Mouse (Mus musculus) brown adipose tissue, adult 24 weeks (tissue): ENCODE measurements around the gene 1600014C23Rik. TPM values are rescaled to one million over a fixed set of nuclear protein-coding genes. Genes with fewer than 3 reads are reported as not detected.

Source experiments
- H3K27ac ChIP-seq: fragments of 200-500 bp; replicated peaks from 2 replicates; pipeline ENCODE4 v1.5.1; 2012; ENCODE audit warnings: low read depth, mild to moderate bottlenecking, low read length
- H3K4me1 ChIP-seq: fragments of 200-500 bp; 2 replicates; pipeline ENCODE4 v1.6.1; 2012; ENCODE audit warnings: low read length, mixed read lengths; ENCODE audit not compliant: control insufficient read depth, insufficient read depth, insufficient read length
- H3K4me3 ChIP-seq: fragments of 200-500 bp; 2 replicates; pipeline ENCODE4 v1.5.1; 2012; ENCODE audit warnings: low read depth, mild to moderate bottlenecking, low read length, moderate library complexity; ENCODE audit not compliant: insufficient read depth
- polyA plus RNA-seq: library from polyadenylated mRNA; stranded (reverse); fragments of >200 nt; gene quantifications from 2 replicates; pipeline ENCODE4 v1.2.4, GENCODE M21; 2012; ENCODE audit not compliant: missing spikeins, insufficient read depth, insufficient read length

The 1600014C23Rik gene
- polyA plus RNA-seq, 1 experiment: not detected

GRCm38 (mm10) chr17:45737078-45737601 is 3.5 kb upstream of the 1600014C23Rik start:
- H3K4me1 ChIP-seq: peaks cover 3% of the 10 kb centered on the region
- H3K27ac ChIP-seq: no peak overlapping the region
- H3K4me3 ChIP-seq: peak overlapping the region; percentile 46

DNA sequence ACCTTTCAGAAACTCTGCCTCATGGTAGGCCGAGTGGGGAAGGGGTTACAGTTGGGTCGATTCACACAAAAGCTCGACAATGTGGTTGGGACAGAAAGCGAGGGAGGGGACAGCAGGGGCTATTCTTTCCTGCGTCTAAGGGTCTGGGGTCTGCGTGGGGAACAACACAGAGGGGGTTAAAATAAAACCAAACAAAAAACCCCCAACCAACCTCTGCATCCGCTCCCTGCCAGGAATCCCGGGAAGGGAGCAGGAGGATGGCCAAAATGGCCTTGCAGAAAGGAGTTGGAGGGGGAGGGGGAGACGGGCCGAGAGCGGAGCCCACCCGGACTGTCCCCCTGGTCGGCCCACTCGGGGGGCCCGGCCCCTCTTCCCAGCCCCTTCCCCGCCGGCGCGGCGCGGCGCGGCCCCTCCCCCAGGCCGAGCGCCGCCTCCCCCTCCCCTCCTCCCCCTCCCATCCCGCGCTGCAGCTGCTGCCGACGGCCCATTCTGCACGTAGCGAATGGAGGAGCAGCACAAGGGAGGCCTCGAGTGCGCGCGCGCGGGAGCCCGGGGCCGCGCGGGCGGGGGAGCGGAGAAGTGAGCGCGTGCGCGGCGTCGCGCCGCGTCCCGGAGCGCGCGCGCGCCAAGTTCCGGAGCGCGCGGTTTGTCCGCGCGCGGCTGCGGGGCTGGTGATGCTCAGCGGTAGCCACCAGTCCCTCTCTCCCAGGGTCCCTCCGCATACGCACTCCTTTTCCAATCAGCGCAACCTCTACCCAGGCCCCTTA is 2.9 kb upstream of the 1600014C23Rik start:
- H3K4me1 ChIP-seq: peaks cover 3% of the 10 kb centered on the region
- peak overlapping the region; percentile 46 for H3K4me3 ChIP-seq
- no peak overlapping the region for H3K27ac ChIP-seq

DNA sequence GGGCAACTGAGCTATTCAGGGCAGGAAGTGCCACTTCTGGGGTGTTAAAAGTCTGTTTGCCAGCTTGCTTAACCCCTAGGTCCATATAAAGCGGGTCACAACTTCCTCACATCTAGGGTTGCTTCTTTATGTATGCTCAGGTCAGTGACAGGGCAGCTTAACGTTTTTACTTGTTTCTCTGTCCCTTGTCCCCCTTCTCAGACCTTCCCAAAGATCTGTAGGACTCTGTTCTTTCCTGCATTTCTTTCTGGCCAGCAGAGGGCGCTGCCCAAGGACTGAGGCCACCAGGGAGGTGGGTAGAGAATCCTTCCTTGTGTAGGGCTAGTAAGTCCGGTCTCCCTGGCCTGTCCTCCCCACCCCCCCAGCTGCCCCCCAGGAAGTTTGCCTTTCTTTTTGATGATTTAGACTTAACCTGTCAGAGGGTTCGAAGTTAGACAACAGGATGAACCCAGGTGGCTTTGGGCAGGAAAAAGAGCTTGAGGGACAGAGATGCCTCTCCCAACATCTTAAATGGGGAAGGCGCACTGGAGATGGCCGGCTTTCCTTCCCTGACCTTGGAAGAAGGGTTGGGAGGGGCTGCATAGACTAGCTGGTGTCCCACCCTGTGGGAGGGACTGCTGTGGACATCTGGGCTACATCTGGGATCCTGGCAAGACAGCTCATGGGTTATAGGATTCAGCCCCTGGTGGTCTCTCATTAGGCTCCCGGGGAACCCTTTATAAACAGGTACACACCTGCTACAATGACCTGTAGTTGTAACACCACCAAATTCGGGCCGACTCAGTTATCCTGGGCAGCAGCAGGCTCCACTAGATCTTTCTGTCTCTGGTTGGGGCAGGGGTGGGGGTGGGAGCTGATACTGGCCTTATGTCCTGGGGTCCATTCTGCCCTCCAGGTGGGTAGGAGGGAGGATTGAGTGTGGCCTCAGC is 2.0 kb upstream of the 1600014C23Rik start:
- H3K4me3 ChIP-seq: no peak overlapping the region
- peaks cover 3% of the 10 kb centered on the region for H3K4me1 ChIP-seq
- peak overlapping the region; percentile 61 for H3K27ac ChIP-seq

- no peak overlapping the region for H3K4me3 ChIP-seq
- peak overlapping the region; percentile 61 for H3K27ac ChIP-seq
- peaks cover 3% of the 10 kb centered on the region for H3K4me1 ChIP-seq
Observed at GRCm38 (mm10) chr17:45734881-45735280, 1.2 kb upstream of the 1600014C23Rik start.

GRCm38 (mm10) chr17:45734333-45734732 is 689 bp upstream of the 1600014C23Rik start:
- H3K27ac ChIP-seq: peak overlapping the region; percentile 25; the same call in 1 of the 2 replicates
- no peak overlapping the region for H3K4me3 ChIP-seq
- H3K4me1 ChIP-seq: peaks cover 3% of the 10 kb centered on the region

GRCm38 (mm10) chr17:45733038-45733734 is 458 bp downstream of the 1600014C23Rik start:
- peaks cover 3% of the 10 kb centered on the region for H3K4me1 ChIP-seq
- no peak overlapping the region for H3K4me3 ChIP-seq
- no peak overlapping the region for H3K27ac ChIP-seq

- Histone ChIP-seq H3K4me1 (peaks cover 3% of the 10 kb centered on the region), H3K27ac (no peak overlapping the region), H3K4me3 (no peak overlapping the region)
Observed at GRCm38 (mm10) chr17:45731172-45731864, 2.3 kb downstream of the 1600014C23Rik start.

DNA sequence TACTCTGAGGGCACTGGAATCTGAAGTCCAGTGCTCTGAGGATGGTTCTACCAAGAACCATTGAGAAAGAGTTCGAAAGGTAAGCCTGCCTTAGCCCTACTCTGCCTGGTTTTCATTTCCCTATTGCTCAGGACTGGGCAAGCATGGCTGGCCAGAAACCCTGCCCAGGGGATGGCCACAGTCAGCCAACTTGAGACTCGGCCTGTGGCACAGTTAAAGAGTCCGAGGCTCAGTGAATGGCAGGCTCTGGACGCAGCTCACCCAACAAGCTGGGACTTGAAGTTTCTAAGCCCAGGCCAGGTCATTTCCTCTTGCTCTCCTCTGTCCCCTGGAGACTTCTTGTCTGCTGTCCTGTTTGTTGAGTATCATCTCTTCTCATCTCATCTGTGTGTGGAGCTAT is 2.9 kb downstream of the 1600014C23Rik start:
- no peak overlapping the region for H3K4me3 ChIP-seq
- H3K4me1 ChIP-seq: peaks cover 3% of the 10 kb centered on the region
- no peak overlapping the region for H3K27ac ChIP-seq

DNA sequence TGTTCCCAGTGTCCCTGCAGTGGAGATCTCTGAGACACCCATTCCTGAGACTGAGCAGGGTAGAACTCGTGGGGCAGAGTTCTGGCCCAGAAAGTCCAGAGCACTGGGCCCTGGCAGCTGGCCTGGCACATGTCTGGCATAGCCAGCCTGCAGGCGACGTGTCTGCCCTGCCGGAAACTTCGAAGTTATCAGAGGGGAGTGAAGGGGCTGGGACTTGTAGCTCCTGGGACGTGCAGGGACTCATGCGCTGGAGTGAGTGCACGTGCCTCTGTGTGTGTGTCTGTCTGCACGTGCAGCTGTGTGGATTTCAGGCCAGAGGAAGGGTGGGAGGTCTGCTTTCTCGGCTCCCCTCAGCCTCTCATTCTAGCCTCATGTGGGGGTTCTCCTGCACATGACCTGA is 4.3 kb downstream of the 1600014C23Rik start:
- H3K4me1 ChIP-seq: no peaks in the 10 kb centered on the region; the same call in 1 of the 2 replicates

DNA sequence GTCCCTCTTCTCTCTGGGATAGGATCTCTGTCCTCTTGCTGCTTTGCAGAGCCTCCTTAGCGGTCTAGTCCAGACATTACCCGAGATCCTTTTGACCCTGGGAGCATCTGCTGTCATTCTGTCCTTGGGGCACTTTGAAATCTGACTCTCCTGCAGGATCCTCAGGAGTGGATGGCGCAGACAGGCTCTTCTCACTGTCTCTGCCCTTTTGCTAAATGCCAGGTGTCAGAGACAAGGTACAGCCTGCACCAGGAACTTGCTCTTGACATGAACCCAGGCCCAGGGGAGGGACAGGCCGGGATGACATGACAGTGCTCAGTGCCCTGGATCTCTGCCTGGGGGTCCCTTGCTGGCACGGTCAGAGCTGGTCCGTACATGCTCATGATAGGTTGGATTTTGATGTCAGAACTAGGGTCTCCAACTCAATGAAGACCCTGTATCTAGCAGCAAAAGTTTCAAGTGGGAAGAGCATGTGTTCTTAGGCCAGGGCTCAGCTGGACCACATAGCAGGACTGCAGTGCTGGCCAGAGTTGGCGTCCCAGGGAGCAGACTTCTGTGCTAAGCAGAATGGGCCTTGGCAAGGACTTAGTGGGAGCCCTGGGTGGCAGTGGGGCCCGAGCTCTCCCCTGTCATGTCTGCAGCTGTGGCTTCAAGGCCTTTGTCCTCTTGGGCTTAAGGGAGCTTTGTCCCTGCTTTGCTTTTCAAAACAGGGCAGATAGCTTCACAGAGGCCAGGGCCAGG is 5.5 kb downstream of the 1600014C23Rik start:
- no peak overlapping the region for H3K27ac ChIP-seq

More for the DNA sequence above, 4.3 kb downstream of the 1600014C23Rik start:
- no peak overlapping the region for H3K4me3 ChIP-seq
- no peak overlapping the region for H3K27ac ChIP-seq

DNA sequence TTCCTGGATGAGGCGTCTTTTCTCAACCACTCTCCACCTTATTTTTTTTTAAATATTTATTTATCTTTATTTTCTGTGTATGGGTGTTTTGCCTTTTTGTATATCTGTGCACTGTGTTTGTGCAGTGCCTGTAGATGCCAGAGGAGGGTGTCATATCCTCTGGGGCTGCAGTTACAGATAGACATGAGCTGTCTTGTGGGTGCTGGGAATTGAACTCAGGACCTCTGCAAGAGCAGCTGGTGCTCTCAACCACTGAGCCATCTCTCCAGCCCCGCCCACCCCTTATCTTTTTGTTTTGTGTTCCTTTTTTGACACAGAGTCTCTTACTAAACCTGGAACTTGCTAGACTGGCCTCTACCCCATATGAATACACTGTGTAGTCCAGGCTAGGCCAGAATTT is 6.2 kb downstream of the 1600014C23Rik start:
- no peak overlapping the region for H3K4me3 ChIP-seq
- H3K27ac ChIP-seq: no peak overlapping the region
- no peaks in the 10 kb centered on the region for H3K4me1 ChIP-seq

More for the DNA sequence above, 5.5 kb downstream of the 1600014C23Rik start:
- Histone ChIP-seq H3K4me1 (no peaks in the 10 kb centered on the region), H3K4me3 (no peak overlapping the region)

DNA sequence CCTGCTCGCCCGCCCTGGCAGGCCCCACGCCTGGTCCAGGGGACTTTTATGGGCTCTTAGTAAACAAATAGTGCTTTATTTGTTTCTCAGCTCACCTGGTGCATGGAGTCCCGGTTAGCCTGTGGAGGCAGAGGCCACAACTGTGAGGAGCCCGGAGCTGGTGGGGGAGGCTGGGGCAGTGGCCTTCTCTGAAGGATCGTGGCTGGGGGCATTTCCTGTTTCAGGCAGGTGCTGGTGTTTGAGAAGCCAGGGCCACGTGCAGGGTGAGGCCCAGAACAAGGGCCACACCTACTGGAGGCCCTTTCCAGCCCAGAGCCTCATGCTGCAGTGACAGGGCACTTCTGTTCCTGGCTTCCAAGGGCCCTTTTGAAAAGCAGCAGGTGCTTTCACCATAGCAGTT is 7.4 kb downstream of the 1600014C23Rik start:
- no peak overlapping the region for H3K4me3 ChIP-seq
- H3K4me1 ChIP-seq: no peaks in the 10 kb centered on the region
- H3K27ac ChIP-seq: no peak overlapping the region

- Histone ChIP-seq H3K27ac (no peak overlapping the region), H3K4me3 (no peak overlapping the region), H3K4me1 (no peaks in the 10 kb centered on the region)
Observed at GRCm38 (mm10) chr17:45724574-45724921, 9.1 kb downstream of the 1600014C23Rik start.
